ENCODE assay signal across 14 mouse cellular contexts in the genomic region with DNA sequence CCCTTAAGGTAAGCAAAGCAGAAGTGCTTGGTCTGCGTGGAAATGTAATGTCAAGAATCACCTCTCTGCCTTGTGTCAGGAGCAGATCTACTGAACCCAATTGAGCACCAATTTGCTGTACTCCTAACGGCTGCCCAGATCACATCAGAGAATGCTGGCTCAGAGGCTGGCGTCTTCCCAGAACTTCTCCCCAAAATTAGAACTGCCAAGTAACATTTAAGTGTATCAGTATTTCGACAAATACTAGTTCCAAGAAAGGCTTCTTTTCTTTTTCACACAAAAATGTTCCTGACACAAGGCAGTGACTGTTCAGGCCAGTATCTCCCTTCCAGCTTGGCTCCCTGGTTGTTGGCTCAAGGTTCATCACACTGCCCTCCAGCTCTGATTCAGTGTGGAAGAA. TPM values are rescaled to one million over a fixed set of nuclear protein-coding genes. Genes with fewer than 3 reads are reported as not detected.
DNase-seq lines count a peak whose midpoint lies in the region; ATAC-seq and TF ChIP-seq lines count a peak whose summit lies in the region.
"Had no signal": no experiment of that assay in that cellular context is flagged by ENCODE, and none has a peak within 500 bp of the region (broad histone marks: within the 10 kb centered on the region; RNA-seq: fewer than 3 reads in every experiment).

No protein-coding gene starts in this region.

- no peak for TF ChIP-seq CTCF in lung, postnatal 0 days (IDR thresholded peaks at IDR 0.05)

- no peak overlapping the region for H3K9ac ChIP-seq in lung, postnatal 0 days (replicated peaks; ENCODE audit: low read depth)
- H3K9ac ChIP-seq in hindbrain, embryonic 12.5 days: no peak overlapping the region
- H3K9ac ChIP-seq: hindbrain, embryonic 13.5 days; liver, embryonic 13.5 days; midbrain, embryonic 12.5 days had no signal

- 63% methylated on average over 4 of the region's 4 CpGs for WGBS in lung, postnatal 0 days
- 85% methylated on average over 4 of the region's 4 CpGs for WGBS in hindbrain, embryonic 12.5 days

- H3K27ac ChIP-seq in lung, postnatal 0 days (ENCODE audit: low read length): no peak overlapping the region
- no peak overlapping the region for H3K27ac ChIP-seq in hindbrain, embryonic 12.5 days
- H3K27ac ChIP-seq: hindbrain, embryonic 13.5 days; liver, embryonic 13.5 days; midbrain, embryonic 12.5 days had no signal

- H3K9me3 ChIP-seq in lung, postnatal 0 days (ENCODE audit: low read length): no peaks in the 10 kb centered on the region
- no peaks in the 10 kb centered on the region for H3K9me3 ChIP-seq in hindbrain, embryonic 12.5 days (replicated peaks)
- H3K9me3 ChIP-seq: hindbrain, embryonic 13.5 days; liver, embryonic 13.5 days; midbrain, embryonic 12.5 days had no signal

- H3K4me2 ChIP-seq in lung, postnatal 0 days (replicated peaks; ENCODE audit: low read depth, low read length): no peak overlapping the region
- no peak overlapping the region for H3K4me2 ChIP-seq in hindbrain, embryonic 12.5 days (replicated peaks)
- H3K4me2 ChIP-seq: hindbrain, embryonic 13.5 days; liver, embryonic 13.5 days; midbrain, embryonic 12.5 days had no signal

- no peak for TF ChIP-seq EP300 in lung, postnatal 0 days (IDR thresholded peaks at IDR 0.05)

- H3K4me3 ChIP-seq in lung, postnatal 0 days (ENCODE audit: low read depth, low read length): no peak overlapping the region
- no peak overlapping the region for H3K4me3 ChIP-seq in hindbrain, embryonic 12.5 days
- H3K4me3 ChIP-seq: hindbrain, embryonic 13.5 days; liver, embryonic 13.5 days; midbrain, embryonic 12.5 days had no signal

- peak; percentile 5 to 9 for DNase-seq in cerebellum, postnatal 14 days
- DNase-seq in cerebellum, postnatal 4 days (ENCODE audit: low spot score in 2 of 2): no peak
- DNase-seq in lung, postnatal 10 days: peak; percentile 3
- no peak for DNase-seq in lung, postnatal 0 days (ENCODE audit: low spot score)
- DNase-seq in layer of hippocampus, postnatal 10 days (ENCODE audit: low spot score in 2 of 2): peak; percentile 16 to 46
- peak; percentile 55 for DNase-seq in testis, postnatal 10 days (ENCODE audit: low spot score)
- no peak for DNase-seq in spleen, postnatal 36 days (ENCODE audit: low spot score in 2 of 2)
- DNase-seq: kidney, postnatal 4 days; liver, embryonic 13.5 days had no signal

- H3K4me1 ChIP-seq in lung, postnatal 0 days (ENCODE audit: insufficient read depth, low read depth, low read length): no peaks in the 10 kb centered on the region
- H3K4me1 ChIP-seq in hindbrain, embryonic 12.5 days: no peaks in the 10 kb centered on the region
- H3K4me1 ChIP-seq: hindbrain, embryonic 13.5 days; midbrain, embryonic 12.5 days had no signal

- H3K27me3 ChIP-seq in lung, postnatal 0 days (replicated peaks; ENCODE audit: insufficient read depth, low read length): no peaks in the 10 kb centered on the region
- no peaks in the 10 kb centered on the region for H3K27me3 ChIP-seq in hindbrain, embryonic 12.5 days
- H3K27me3 ChIP-seq: hindbrain, embryonic 13.5 days; liver, embryonic 13.5 days; midbrain, embryonic 12.5 days had no signal

- no peaks in the 10 kb centered on the region for H3K36me3 ChIP-seq in lung, postnatal 0 days (ENCODE audit: insufficient read depth, low read length)
- no peaks in the 10 kb centered on the region for H3K36me3 ChIP-seq in hindbrain, embryonic 12.5 days
- H3K36me3 ChIP-seq: hindbrain, embryonic 13.5 days; liver, embryonic 13.5 days; midbrain, embryonic 12.5 days had no signal

- ATAC-seq in lung, postnatal 0 days: no peak
- ATAC-seq in hindbrain, embryonic 12.5 days (ENCODE audit: low FRiP score): no peak
- ATAC-seq: forebrain, embryonic 14.5 days had no signal

RNA-seq across cellular contexts. Expression of a gene that starts 52.4 kb away (rescaled TPM):
- polyA plus RNA-seq in lung, postnatal 0 days (2015; fragmentation: Nextera tagmentation; extraction: Ambion mirVana): not detected in 2 replicates
- total RNA-seq in layer of hippocampus, postnatal 10 days (2021): under 1 TPM in 1 of 2 experiments, not detected in 1; 0.23 TPM
- polyA plus RNA-seq in hindbrain, embryonic 12.5 days (2016; fragmentation: Nextera tagmentation; extraction: Ambion mirVana): 11.2 and 19.4 TPM in 2 replicates
- total RNA-seq: common myeloid progenitor, adult 5-6 weeks had no signal
- polyA plus RNA-seq: liver, embryonic 13.5 days had no signal

Comparison
In these comparisons a context has a peak if more than half of its experiments do, and no peak if none do; other contexts are left out.
1. DNase-seq: peak in cerebellum, postnatal 14 days (2 of 2), lung, postnatal 10 days (single experiment), layer of hippocampus, postnatal 10 days (2 of 2) and testis, postnatal 10 days (single experiment); none in cerebellum, postnatal 4 days (0 of 2), lung, postnatal 0 days (single experiment) and spleen, postnatal 36 days (0 of 2).
2. RNA of a gene that starts 52.4 kb away (polyA plus RNA-seq): 11.2 to 19.4 TPM in hindbrain, embryonic 12.5 days; not detected in lung, postnatal 0 days; every median in the first group is over 10 times any median in the second.